Mouse (Mus musculus) heart, embryonic 15.5 days (tissue): ENCODE data around the gene Gm9745. TPM values are rescaled to one million over a fixed set of nuclear protein-coding genes. Genes with fewer than 3 reads are reported as not detected.
"Not testable (repeated sequence)": the region's sequence is repeated elsewhere in the genome, so short reads cannot be mapped to it uniquely, and the experiment has no call there.

Source experiments
- ATAC-seq: fragments of 200-750 bp; cut with Nextera tagmentation; replicated peaks from 2 replicates; pipeline ENCODE4 v1.8.0; 2017; ENCODE audit warnings: low read depth, moderate TSS enrichment; ENCODE audit not compliant: insufficient number of reproducible peaks, insufficient read depth, low FRiP score
- H3K27ac ChIP-seq: fragments of 300-500 bp; sonication (generic); 2 replicates; pipeline ENCODE4 v1.5.1; 2015; ENCODE audit warnings: mild to moderate bottlenecking, inconsistent platforms
- H3K27me3 ChIP-seq: fragments of 300-500 bp; sonication (generic); 2 replicates; pipeline ENCODE4 v1.6.1; 2015; ENCODE audit warnings: inconsistent platforms
- H3K36me3 ChIP-seq: fragments of 300-500 bp; sonication (generic); 2 replicates; pipeline ENCODE4 v1.6.1; 2015; ENCODE audit warnings: mild to moderate bottlenecking, inconsistent platforms
- H3K4me1 ChIP-seq: fragments of 300-500 bp; sonication (generic); replicated peaks from 2 replicates; pipeline ENCODE4 v1.6.1; 2015; ENCODE audit warnings: inconsistent platforms
- H3K4me2 ChIP-seq: fragments of 300-500 bp; sonication (generic); 2 replicates; pipeline ENCODE4 v1.6.1; 2015; ENCODE audit warnings: inconsistent platforms, mild to moderate bottlenecking, moderate library complexity
- H3K4me3 ChIP-seq: fragments of 300-500 bp; sonication (generic); 2 replicates; pipeline ENCODE4 v1.5.1; 2015; ENCODE audit warnings: mild to moderate bottlenecking, inconsistent platforms
- H3K9ac ChIP-seq: fragments of 300-500 bp; sonication (generic); 2 replicates; pipeline ENCODE4 v1.6.1; 2015; ENCODE audit warnings: mild to moderate bottlenecking, inconsistent platforms
- H3K9me3 ChIP-seq: fragments of 300-500 bp; sonication (generic); replicated peaks from 2 replicates; pipeline ENCODE4 v1.6.1; 2016; ENCODE audit warnings: inconsistent platforms
- WGBS: fragments of 180-500 bp; shearing (Covaris S2); methylation state at CpG from one replicate; pipeline ENCODE4 v1.1.7; 2015; ENCODE audit warnings: mixed read lengths; 5-methylcytosine and 5-hydroxymethylcytosine counted together
- polyA plus RNA-seq: library from polyadenylated mRNA; unstranded; fragments of >200 nt; fragmentation: Nextera tagmentation; extraction: Ambion mirVana; gene quantifications from 2 replicates; pipeline ENCODE4 v1.2.1, GENCODE M21; 2015

Gene Gm9745
- not detected in 2 replicates for polyA plus RNA-seq

DNA sequence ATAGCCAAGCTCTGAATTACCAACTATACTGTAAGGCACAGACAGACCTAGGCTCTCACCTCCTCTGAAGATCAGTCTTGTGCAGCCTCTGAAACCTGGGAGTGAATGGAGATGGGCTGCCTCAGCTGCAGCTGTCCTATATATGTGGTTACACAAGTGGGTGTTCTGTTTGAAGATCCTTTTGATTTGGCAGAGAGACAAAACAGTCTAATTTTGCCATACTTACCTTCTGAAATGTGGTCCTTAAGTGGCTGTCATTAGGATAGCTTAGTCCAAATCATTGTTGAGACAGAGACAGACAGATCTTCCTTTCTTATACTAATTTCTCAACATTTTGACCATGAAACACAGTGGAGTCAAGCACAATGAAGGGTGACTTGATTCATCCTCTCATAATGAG, at the start of gene Gm9745:
Gene Gm9745 (minus strand): TSS at position 101 of the 400 bp plus-strand sequence.
- H3K9me3 ChIP-seq, H3K27ac ChIP-seq, H3K27me3 ChIP-seq, H3K36me3 ChIP-seq, H3K4me3 ChIP-seq, H3K4me1 ChIP-seq, H3K9ac ChIP-seq, H3K4me2 ChIP-seq, ATAC-seq: not testable (repeated sequence)

DNA sequence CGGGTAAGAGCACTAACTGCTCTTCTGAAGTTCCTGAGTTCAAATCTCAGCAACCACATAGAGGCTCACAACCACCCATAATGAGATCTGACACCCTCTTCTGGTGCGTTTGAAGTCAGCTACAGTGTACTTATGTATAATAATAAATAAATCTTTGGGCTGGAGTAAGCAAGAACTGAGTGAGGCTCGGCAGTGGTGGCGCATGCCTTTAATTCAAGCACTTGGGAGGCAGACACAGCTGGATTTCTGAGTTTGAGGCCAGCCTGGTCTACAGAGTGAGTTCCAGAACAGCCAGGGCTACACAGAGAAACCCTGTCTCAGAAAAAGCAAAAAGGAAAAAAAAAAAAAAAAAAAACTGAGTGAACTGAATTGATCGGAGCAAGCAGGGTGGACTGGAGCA, 49.2 kb upstream of the Gm9745 start:
- H3K27me3 ChIP-seq, H3K27ac ChIP-seq, H3K4me2 ChIP-seq, H3K9ac ChIP-seq, H3K9me3 ChIP-seq, H3K36me3 ChIP-seq, H3K4me3 ChIP-seq, ATAC-seq: not testable (repeated sequence)
- H3K4me1 ChIP-seq: peaks cover 16% of the 10 kb centered on the region
- WGBS: 85% methylated on average over 5 of the region's 5 CpGs

DNA sequence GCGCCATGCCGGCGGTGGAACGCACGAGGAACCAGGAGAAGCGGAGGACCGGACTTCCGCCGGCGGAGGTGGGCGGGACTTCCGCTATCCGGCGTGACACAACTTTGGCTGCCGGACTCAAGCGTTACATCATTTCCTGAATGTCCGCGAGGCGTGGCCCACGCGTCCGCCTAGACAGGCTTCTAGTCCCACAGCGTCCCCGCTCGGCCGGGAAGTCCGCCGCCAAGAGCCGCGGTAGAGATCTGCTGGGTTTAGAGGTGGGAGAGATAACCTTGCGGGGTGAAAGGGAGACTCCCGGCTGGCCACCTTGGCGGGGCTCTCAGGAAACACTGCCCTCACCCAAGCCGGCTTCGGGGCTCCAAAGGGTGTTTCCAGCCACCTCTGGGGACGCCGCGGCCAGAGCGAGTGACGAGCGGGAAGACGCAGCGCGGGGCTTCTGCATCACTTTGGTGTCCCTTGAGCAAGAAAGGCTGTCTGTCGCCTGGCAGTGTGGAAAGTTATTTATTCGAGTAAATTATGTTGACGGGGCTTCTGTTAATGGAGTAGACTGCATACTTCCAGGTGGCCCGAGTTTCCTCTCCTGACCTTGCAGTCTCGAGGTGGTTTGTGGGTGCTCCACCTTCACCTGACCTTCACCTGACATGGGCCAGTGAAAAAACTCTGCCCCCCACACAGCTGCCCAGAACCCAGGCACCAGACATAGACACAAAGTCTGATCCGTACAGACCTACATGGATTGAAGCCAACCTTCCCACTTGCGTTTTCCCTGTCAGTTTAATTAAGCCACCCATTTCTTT, 48.2 kb upstream of the Gm9745 start, which contains the start of gene Gtpbp4:
Gene Gtpbp4 (minus strand): TSS at position 94 of the 797 bp plus-strand sequence.
- under 1% methylated on average over 51 of the region's 51 CpGs for WGBS
- H3K9ac ChIP-seq: peak within 1 kb of the TSS; percentile 97
- ATAC-seq: peak; percentile 98

DNA sequence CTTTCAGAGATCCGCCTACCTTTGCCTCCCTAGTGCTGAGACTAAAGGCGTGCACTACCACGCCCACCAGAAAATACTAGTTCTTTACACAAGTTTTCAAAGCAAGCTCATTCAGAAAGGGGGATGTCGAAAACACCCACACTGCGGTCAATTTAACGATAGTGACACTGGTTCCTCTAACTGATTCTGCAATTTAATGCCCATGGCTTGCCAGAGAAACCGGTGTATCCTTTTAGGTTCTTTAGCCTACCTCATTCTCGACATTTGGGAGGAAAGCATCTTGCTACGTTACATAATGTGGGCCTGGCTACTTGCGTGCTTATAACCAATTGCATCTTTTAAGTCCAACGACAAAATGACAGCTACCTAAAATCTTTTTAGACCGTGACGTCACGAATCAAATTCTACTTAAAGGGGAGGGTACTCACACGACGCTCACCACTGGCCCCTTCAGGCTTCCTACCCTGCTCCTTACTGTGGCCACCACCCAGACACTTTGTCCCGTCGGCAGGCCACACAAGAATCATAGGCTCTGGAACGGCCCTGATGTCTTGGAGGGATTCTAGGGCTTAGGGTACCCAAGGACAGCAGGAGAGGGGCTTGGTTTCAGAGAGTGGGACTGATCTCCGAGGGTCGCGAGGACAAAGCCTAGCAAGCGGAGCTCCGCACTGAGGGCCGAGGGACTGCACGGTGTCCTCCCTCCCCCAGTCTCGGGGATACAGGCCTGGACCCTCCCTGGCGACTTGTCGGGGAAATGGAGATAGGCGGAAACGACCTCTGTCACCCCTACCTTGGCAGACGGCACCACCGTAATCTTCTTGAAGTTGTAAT, 47.3 kb upstream of the Gm9745 start:
- H3K27me3 ChIP-seq: no peaks in the 10 kb centered on the region
- H3K4me2 ChIP-seq: peak overlapping the region; percentile 77
- peak overlapping the region; percentile 84 for H3K4me3 ChIP-seq
- peaks cover 9% of the 10 kb centered on the region; the same call in 1 of the 2 replicates for H3K36me3 ChIP-seq
- no peaks in the 10 kb centered on the region for H3K9me3 ChIP-seq
- peak overlapping the region; percentile 97 for H3K9ac ChIP-seq
- H3K4me1 ChIP-seq: peaks cover 16% of the 10 kb centered on the region
- ATAC-seq: peak; percentile 32
- H3K27ac ChIP-seq: peak overlapping the region; percentile 68
- 3% methylated on average over 33 of the region's 33 CpGs for WGBS

More for the DNA sequence above, 48.2 kb upstream of the Gm9745 start, which contains the start of gene Gtpbp4:
- Histone ChIP-seq H3K27ac (peak within 1 kb of the TSS; percentile 94), H3K4me2 (peak within 1 kb of the TSS; percentile 77), H3K27me3 (no peaks in the 10 kb centered on the region), H3K9me3 (no peaks in the 10 kb centered on the region), H3K36me3 (peaks cover 2% of the 10 kb centered on the region; the same call in 1 of the 2 replicates), H3K4me1 (peaks cover 16% of the 10 kb centered on the region), H3K4me3 (peak within 1 kb of the TSS; percentile 84)

DNA sequence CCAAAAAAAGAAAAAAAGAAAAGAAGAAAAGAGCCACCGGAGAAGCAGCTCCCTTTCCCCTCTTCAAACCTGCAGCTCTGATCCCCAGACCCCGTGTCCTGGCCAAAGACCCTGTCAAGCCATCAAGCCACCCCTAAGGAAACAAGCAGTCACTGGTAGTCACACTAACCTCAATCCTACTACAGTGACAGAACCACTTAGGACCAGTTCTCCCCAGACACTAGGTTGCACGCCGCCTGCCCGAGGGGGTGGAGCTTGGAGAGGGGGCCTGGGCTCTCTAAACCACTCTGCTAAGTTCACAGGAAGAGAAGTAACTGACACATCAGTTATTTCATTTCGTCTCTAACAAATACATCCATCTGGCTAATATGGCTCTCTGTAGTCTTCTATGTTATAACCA, 44.2 kb upstream of the Gm9745 start:
- 90% methylated on average over 6 of the region's 6 CpGs for WGBS
- Histone ChIP-seq H3K4me2 (no peak overlapping the region), H3K36me3 (peaks cover 35% of the 10 kb centered on the region), H3K27me3 (no peaks in the 10 kb centered on the region), H3K4me1 (peaks cover 16% of the 10 kb centered on the region), H3K27ac (no peak overlapping the region), H3K4me3 (no peak overlapping the region), H3K9ac (no peak overlapping the region), H3K9me3 (no peaks in the 10 kb centered on the region)
- ATAC-seq: no peak

DNA sequence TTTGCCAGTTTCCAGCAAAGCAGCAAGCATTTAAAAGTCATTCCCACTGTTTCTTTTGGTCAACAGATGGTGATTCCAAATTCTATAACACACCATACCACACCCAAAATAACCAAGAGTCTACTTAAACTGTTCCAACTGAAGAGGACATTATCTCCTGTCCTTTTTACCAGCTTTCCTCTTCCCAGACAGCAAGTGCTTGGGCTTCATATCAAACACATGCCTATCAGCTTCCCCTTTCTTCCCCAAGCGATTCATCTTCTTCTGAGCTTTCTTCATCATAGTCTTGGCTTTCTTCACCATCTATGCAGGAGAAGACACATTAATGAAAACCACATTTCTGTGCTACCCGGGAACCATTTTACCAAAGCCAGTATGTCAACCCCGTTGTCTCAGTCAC, 24.9 kb upstream of the Gm9745 start:
- no peaks in the 10 kb centered on the region for H3K27me3 ChIP-seq
- no peak overlapping the region for H3K9ac ChIP-seq
- peaks cover 84% of the 10 kb centered on the region for H3K36me3 ChIP-seq
- H3K9me3 ChIP-seq: no peaks in the 10 kb centered on the region
- H3K4me2 ChIP-seq: no peak overlapping the region
- H3K4me3 ChIP-seq: no peak overlapping the region
- no peak for ATAC-seq
- WGBS: 88% methylated on average over 3 of the region's 3 CpGs
- no peaks in the 10 kb centered on the region for H3K4me1 ChIP-seq
- no peak overlapping the region for H3K27ac ChIP-seq

DNA sequence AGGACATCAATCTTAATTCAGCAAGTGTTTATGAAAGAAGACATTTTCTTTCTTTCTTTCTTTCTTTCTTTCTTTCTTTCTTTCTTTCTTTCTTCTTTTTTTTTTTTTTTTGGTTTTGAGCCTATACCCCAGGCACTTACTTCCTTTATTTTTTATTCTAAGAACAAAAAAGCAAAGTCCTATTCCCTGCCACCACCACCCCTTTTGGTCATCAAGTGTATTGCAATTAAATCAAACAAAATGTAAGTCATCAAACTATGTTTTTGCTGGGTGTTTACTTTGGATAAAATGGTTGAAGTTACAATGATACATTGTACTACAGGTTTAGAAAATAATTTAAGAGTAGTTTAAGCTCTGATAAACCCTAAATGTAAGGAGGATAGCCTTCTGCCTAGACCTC, 24.3 kb upstream of the Gm9745 start:
- H3K9me3 ChIP-seq: no peaks in the 10 kb centered on the region
- no peak overlapping the region for H3K4me2 ChIP-seq
- peaks cover 79% of the 10 kb centered on the region for H3K36me3 ChIP-seq

DNA sequence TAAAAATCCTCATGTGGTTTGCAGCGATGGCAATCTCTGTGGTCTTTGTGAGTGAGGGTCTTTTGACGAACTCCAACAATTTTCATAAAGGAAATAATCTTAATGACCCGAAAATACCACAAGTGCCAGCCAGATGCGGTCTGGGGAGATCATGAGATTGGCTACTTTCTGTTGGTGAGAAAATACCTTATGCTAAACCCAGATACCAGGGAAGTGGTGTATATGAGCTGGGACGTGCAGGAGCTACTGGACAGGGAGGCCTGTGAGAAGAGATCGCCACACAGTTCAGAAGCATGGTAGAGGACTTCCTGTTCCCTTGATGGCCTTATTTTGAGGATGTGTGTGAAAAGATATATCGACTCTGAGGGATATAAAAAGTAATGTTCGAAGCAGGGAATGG, 19.7 kb upstream of the Gm9745 start:
- peaks cover 34% of the 10 kb centered on the region for H3K36me3 ChIP-seq
- H3K4me3 ChIP-seq: no peak overlapping the region
- 91% methylated on average over 8 of the region's 8 CpGs for WGBS
- H3K9ac ChIP-seq: no peak overlapping the region
- no peak overlapping the region for H3K4me2 ChIP-seq
- no peak overlapping the region for H3K27ac ChIP-seq
- H3K9me3 ChIP-seq: no peaks in the 10 kb centered on the region
- H3K4me1 ChIP-seq: no peaks in the 10 kb centered on the region
- ATAC-seq: no peak
- no peaks in the 10 kb centered on the region for H3K27me3 ChIP-seq

More for the DNA sequence above, 24.3 kb upstream of the Gm9745 start:
- H3K27me3 ChIP-seq: no peaks in the 10 kb centered on the region
- no peak overlapping the region for H3K27ac ChIP-seq
- ATAC-seq: no peak
- H3K4me3 ChIP-seq: no peak overlapping the region
- no peak overlapping the region for H3K9ac ChIP-seq
- no peaks in the 10 kb centered on the region for H3K4me1 ChIP-seq

DNA sequence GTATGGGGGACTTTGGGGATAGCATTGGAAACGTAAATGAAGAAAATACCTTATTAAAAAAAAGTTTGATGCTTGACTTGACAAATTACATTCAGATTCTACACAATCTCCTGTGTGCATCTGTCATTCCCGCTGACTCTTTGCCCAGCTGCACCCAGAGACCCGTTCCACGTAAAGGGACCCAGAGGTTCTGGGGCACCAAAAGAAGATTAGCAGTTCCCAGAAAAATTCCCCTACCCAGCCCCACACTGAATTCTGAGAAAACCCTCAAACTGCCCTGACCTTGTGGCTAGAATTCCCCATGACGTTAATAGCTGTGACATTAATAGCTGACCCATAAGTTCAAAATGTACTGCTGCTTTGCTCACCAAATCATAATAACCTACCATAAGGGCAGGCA, 17.2 kb upstream of the Gm9745 start:
- Histone ChIP-seq H3K36me3 (peaks cover 19% of the 10 kb centered on the region), H3K4me3 (no peak overlapping the region), H3K27ac (no peak overlapping the region), H3K4me2 (no peak overlapping the region), H3K27me3 (no peaks in the 10 kb centered on the region), H3K4me1 (no peaks in the 10 kb centered on the region), H3K9ac (no peak overlapping the region), H3K9me3 (no peaks in the 10 kb centered on the region)
- 82% methylated on average over 5 of the region's 5 CpGs for WGBS
- no peak for ATAC-seq

DNA sequence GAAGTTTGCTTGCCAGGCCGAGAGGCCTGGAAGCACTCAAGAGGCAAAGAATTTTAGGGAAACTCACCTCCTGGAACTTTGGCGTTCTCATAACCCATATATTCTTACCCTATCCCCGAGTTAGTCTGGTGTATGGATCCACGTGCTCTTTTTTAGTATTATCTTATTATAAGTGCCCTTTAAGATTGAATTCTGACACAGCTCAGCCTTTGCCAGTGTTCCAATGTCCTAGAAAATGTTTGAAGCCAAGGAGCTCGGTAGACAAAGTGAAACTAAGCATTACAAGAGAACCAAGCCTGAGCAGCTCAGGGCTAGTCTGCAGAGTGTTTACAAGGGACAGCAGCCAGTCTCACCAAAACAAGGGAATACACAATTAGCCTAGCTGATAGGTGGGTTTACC, 14.2 kb upstream of the Gm9745 start:
- peak overlapping the region; percentile 33 for H3K4me2 ChIP-seq
- H3K9me3 ChIP-seq, ATAC-seq, H3K4me3 ChIP-seq, H3K9ac ChIP-seq, H3K27me3 ChIP-seq, H3K4me1 ChIP-seq, H3K36me3 ChIP-seq: not testable (repeated sequence)
- peak overlapping the region; percentile 26; the same call in 1 of the 2 replicates for H3K27ac ChIP-seq
- 28% methylated on average over 5 of the region's 5 CpGs for WGBS

DNA sequence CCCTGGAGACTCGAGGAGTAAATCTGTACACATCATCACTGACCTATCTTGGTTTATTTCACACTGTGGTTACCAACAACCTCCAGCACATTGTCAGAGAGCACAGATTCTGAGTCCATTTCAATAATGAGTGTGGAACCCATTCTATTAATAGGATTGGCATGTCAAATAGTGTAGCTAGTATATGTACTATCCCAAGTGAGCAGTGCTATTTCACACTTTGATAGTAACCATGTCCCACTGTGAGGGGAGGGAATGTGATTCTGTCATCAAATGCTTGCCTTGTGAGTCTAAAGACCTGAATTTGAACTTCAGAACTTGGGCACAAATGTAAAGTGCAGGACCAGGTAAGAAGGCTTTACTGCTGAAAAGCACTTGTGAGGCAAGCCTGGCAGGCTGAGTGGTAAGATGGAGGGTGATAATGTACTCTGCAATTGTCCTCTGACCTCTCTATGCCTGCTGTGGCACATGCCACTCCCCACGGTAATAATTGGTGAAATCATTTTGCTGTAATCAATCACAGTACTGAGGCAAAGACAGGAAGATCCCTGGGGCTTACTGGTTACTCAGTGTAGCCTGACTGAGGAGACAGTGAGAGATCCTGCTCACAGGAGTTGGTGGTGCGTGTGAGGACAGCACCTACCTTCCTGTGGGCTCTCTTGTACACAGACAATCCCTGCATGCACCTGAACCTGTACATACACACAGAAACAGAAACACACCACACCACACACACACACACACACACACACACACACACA, 13.3 kb upstream of the Gm9745 start:
- not testable (repeated sequence) for H3K27me3 ChIP-seq, H3K4me3 ChIP-seq, H3K4me2 ChIP-seq, H3K4me1 ChIP-seq, H3K36me3 ChIP-seq, H3K9ac ChIP-seq, H3K9me3 ChIP-seq
- ATAC-seq: 0 out of 2 replicates have a peak, but pooled peaks have one; percentile 53
- peak overlapping the region; percentile 47; the same call in 1 of the 2 replicates for H3K27ac ChIP-seq
- WGBS: 48% methylated on average over 3 of the region's 3 CpGs
